Mouse (Mus musculus) right cerebral cortex, postnatal 14 days (tissue): ENCODE data around the gene Wwox.
"Not testable (repeated sequence)": the region's sequence is repeated elsewhere in the genome, so short reads cannot be mapped to it uniquely, and the experiment has no call there.

Source experiments
- DNase-seq: peaks from one replicate; pipeline ENCODE4 v3.0.0; 2022

The Wwox gene

GRCm38 (mm10) chr8:114814769-114815736 is 375.6 kb downstream of the Wwox start:
- DNase-seq: no peak

DNA sequence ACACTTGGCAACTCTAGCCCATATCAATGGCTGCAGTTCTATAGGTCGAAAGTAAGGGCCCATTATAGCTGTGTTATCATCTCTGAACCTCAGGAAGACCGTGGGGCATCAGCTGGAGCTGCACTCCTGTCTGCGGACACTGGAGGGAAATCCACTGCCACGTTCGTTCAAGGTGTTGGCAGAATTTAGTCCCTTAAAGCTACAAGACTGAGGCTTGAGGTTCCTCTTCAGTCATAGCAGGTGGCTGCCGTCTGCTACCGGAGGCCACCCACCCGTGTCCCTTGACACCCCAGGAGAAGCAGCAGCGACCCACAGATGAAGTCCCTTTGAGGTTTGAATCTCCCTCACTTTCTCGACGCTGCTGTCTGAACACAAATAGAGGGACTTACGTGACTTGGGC is 376.9 kb downstream of the Wwox start:
- no peak for DNase-seq

DNA sequence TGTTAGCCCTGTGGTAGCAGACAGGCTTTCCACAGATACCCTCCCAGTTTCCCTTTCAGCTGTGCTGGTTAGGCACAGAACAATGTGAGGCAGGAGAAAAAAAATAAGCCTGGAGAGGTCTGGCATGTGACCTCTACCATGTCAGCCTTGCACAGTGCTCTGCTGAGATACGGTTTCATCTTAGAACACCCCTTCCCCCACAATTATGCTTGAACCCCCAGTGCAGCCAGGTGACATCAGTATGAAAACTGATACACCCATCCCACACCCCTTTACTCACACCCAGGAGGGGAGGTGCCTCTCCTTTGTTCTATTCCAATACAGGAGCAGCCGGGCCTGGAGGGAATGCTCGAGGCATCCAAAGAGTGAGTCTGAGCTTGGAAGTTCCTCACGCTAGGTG is 377.5 kb downstream of the Wwox start:
- DNase-seq: no peak

GRCm38 (mm10) chr8:114821543-114821942 is 382.1 kb downstream of the Wwox start:
- DNase-seq: no peak

DNA sequence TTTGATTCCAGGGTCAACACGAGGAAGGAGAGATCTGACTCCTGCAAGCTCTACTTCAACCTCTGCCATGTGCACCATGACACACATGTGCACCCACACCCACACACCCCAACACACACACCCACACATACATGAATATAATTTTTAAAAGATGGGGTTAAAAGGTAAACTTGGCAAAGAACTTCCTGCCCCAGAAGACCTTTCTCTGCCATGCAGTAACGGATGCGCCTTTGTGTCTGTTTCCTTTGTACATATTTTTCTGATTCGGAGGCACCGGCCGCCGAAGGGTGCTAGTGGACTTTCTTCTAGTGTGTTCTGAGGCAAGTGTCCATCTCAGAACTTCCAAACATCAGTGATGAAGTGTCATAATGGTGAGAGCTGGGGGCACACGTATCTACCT is 386.0 kb downstream of the Wwox start:
- DNase-seq: no peak

DNA sequence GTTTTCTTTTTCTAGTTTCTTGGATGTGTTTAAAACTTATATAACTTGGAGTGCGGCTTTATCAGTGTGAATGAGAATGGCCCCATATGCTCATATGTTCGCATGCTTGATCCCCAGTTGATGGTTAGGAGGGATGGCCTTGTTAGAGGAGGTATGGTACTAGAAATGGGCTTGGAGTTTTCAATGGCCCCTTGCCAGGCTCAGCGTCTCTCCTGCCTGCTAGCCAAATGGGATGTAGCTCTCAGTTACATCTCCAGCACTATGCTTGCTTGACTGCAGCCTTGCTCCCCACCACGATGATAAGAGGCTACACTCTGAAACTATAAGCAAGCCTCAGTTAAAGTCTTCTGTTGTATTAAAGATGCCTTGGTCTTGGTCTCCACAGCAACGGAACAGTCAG is 387.5 kb downstream of the Wwox start:
- peak; percentile 12 for DNase-seq

GRCm38 (mm10) chr8:114827810-114828209 is 388.4 kb downstream of the Wwox start:
- not testable (repeated sequence) for DNase-seq

DNA sequence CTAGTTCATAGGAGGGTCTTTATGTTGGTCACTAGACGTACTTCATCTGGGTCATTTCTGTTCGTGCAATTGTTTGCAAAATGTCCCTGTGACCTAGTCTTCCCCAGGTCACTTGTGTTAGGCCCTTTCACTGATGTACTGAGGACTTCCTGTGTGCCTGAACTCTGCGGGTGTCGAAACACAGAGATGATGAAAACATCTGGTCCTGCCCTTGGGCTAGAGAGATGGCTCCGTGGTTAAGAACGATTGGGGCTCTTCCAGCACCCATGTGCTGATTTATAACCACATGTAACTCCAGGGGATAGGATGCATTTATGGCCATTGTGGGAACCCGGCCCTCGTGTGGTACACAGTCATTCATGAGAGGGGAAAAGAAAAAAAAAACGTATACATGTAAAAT is 392.1 kb downstream of the Wwox start:
- no peak for DNase-seq

GRCm38 (mm10) chr8:114832251-114832774 is 392.9 kb downstream of the Wwox start:
- DNase-seq: no peak

DNA sequence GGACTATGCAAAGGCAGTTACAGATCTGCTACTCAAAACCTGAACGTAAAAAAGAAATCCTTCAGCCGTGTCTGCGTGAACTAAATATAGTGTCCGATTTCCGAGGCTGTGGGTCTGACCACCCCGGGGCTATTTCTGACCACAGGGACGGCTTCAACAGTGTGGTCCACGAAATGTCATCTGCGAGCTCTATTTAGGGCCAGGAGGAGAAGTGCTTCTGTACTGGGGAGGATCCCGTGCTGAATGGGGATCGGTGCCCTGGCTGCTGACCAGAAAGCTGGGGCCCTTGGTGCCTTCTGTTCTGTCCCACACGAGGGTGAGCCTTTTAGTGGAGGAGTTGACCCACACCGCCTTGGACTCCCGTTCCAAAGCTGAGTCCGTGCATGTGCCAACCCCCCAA is 395.3 kb downstream of the Wwox start:
- no peak for DNase-seq

DNA sequence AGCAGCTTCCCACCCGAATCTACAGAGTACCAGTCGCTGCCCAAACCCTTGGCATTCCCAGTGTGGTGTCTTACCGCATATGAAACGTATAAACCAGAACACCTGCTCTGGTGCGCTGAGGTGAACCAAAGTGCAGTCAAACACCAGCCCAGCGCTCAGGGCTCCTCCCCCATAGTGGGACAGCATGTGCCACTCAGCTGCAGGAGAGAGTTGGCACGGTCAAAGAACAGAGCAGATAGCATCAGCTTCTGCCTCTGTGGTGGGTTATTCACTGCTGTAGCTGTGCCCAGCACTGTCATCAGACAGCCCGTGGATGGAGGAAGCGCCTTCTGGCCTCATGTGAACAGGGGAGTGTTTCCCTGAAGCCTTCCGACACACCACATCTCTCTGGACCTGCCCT is 400.5 kb downstream of the Wwox start:
- no peak for DNase-seq

DNA sequence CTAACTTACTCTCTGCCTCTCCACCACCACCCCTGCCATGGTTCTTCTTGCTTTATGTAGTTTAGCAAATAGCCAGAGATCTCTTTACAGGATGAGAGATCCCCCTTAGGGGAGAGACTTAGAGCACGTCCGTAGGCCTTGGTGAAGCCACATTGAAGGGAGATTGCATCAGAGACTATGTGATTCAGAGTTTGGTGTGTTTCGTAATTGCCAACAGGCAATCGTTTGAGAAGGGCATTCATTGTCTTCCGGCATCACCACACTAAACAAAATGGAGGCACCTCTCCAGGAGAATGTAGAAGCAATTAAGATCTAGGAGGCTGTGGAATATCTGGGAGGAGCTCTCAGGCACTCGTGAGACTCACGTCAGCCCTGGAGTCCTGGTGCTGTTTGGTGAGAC is 408.2 kb downstream of the Wwox start:
- DNase-seq: no peak

- DNase-seq: no peak
These were observed 410.0 kb downstream of the Wwox start for GRCm38 (mm10) chr8:114849461-114849860.

DNA sequence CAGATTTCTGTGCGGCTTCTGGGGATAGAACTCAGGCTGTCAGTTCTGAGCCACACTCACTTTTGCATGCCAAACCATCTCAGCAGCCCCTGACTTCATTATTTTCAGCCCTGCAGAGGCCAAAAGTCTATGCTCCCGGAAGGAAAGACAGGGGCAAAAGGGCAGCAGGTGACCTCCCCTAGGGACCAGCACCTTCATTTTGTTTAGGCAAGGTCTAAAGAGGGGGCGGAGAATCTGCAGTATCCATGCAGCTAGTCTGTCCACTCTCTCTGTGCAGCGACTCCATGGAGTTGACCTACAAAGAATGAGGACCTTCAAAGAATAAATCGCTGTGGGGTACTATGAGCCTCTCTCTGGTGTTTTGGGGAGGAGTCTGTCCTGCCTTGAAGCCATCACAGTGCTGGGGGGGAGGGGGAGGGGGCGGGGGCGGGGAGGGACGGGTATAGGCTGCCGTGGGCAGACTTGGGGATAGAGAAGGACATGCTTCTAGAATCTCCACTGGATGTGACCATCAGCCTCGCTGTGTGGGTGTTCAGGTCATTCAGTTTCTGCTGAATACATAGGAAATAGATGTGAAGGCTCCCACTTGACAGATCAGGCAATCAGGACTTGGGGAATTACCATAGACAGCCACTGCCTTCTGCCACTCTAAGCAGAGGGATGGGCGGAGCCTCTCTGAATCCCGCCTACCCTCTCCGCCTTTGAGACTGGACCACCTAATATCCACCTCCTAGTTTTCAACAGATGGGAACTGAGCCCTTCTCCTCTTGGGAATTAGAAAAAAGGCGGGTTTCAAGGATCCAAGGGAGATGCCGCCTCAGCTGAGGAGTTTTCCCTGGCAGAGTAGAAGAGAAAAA is 410.8 kb downstream of the Wwox start:
- DNase-seq: no peak

GRCm38 (mm10) chr8:114853765-114854164 is 414.3 kb downstream of the Wwox start:
- no peak for DNase-seq

GRCm38 (mm10) chr8:114855833-114856232 is 416.4 kb downstream of the Wwox start:
- DNase-seq: no peak

DNA sequence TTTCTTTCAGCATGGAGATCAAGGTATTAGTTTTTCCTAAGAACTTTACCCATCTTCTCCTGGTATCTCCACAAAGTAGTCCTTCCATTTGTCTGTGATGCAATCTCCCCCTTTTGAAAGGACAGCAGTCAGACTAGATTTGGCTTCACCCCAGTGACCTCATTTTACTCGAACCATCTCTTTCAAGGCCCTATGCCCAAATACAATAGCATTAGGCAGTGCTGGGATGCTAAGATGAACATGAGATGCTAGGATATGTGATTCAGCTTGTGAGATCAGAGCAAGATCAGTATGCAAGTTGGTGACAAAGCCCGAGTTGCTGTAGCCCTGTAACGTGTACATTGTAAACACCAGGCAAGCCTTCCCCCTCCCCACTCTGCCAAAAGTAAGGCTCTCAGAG is 426.5 kb downstream of the Wwox start:
- DNase-seq: no peak

- DNase-seq: no peak
These were observed 429.9 kb downstream of the Wwox start for GRCm38 (mm10) chr8:114869321-114869720.

DNA sequence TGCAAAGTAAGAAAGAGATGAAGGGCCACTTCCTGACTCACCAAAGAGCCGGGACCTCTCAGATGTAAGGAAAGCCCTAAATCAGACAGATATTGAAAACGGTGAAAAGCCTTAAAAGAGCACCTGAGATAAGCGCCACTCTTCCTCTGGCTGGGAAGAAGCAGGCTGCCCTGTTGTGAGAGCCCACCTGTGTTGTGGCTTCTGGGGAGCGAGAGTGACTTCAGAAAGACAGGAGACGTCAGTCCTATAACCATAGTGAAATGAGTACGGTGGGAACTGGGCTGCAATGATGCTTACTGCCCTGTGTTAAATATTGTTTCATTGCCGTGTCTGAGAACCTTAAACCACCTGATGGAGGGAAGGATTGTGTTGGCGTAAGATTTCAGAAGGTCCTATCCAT is 431.0 kb downstream of the Wwox start:
- no peak for DNase-seq

- no peak for DNase-seq
These were observed 433.0 kb downstream of the Wwox start for GRCm38 (mm10) chr8:114872491-114872890.

DNA sequence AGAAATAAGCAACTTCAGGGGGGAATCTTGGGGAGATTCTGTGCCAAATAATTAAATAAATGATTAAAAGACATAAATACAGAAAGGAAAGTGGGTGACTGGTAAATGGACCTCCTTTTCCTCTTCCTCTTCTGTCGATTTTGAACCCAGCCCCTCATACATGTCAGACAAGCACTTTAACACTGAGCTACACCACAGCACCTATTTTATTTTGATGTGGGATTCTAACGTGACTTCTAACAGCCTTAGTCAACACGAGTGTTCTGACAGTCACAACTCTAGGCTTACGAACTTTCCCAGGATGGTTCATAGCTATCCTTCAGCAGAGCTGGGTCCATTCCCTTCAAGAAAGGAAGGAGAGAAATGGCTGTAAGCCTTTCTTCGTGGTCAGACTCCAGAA is 435.7 kb downstream of the Wwox start:
- no peak for DNase-seq

DNA sequence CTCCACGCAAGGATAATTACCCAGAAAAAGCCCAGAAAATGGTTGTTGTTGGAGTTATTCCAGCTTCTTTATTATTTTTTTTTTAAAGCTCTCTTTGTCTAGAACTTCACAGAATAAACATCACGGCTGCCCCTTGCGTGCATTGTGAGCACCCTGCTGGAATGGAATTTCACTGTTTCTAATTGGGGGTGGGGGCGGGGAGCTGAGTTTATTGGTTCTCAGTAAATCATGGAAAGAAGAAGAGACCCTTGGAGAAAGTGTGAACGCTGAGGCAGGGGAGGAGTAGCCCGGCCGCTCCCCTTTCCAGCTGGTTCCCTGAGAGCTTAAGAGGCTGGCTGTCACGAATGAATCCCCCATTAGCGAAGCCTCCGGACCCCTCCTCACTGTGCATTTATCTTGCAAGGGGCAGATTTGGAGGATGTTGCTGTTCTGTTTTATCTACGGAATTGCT is 436.7 kb downstream of the Wwox start:
- DNase-seq: no peak

- DNase-seq: no peak
These were observed 437.3 kb downstream of the Wwox start for GRCm38 (mm10) chr8:114876696-114877206.
